Mouse (Mus musculus): Measurements from ENCODE around the gene Nusap1. TPM values are rescaled to one million over a fixed set of nuclear protein-coding genes. Genes with fewer than 3 reads are reported as not detected.
"Not testable (repeated sequence)": the region's sequence is repeated elsewhere in the genome, so short reads cannot be mapped to it uniquely, and the experiment has no call there.

Gene Nusap1
- 100 to 1,000 TPM in 1 of 3 experiments, 10 to 100 TPM in 1, 1 to 10 TPM in 1; 8.5 to 112 (median 10.8) TPM for polyA plus RNA-seq (2017; shearing (Covaris generic))

DNA sequence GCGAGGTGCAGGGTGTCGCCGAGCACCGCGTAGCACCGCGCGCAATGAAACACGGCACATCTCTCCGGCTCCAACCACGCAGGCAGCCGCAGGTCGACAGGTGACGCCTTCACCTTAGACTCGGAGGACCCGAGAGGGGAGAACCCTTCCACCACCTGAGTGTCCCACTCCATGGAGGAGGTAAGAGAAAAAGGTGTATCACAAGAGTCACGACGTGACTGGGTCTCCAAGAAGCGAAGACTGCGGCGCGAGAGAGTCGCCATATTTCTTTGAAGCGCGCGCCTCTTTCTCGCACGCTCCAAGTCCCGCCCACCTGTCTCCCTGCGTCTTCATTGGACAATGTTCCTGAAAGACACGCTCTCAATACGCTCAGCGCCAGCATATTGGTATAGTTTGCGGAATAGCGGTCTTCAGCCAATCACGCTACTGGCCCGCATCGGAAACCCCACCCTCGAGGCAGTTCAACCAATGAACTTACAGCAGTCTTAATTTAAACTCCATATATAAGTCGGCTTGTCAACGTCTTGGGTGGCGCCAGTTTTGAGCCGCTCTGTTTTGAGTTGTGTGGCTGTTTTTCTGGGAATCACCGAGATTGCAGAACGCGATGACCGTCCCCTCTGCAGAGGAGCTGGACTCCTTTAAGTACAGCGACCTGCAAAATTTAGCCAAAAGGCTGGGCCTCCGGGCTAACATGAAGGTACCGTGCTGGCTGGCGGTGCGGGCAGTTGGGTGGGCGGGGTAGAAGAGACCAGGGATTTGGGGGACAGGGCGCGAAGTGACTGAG, at the start of gene Nusap1, which contains the start of gene Oip5:
Gene Nusap1 (plus strand): TSS at position 100 of the 784 bp plus-strand sequence.
Gene Oip5 (minus strand): TSS at position 271 of the 784 bp plus-strand sequence.
- ATAC-seq = peak; percentile 100

GRCm38 (mm10) chr2:119572471-119572870, 45.6 kb upstream of the Nusap1 start:
- ATAC-seq = no peak

DNA sequence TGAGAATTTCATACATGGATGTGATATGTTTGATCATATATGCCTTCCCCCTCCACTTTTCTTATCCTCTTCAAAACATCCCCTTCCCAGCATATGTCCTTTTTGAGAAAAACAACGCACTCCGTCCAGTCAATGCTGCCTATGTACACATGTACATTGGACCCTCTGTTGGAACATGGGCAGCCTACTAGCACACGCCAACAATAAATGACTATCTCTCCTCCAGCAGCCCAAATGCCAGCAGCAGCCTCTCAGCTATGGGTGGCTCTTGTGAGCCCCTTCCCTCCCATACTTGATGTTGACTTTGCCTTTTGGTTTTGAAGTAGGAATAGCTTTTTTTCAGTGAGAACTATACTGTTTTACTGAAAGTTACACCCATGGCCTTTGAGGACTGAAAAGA, 36.5 kb upstream of the Nusap1 start:
- no peak for ATAC-seq

DNA sequence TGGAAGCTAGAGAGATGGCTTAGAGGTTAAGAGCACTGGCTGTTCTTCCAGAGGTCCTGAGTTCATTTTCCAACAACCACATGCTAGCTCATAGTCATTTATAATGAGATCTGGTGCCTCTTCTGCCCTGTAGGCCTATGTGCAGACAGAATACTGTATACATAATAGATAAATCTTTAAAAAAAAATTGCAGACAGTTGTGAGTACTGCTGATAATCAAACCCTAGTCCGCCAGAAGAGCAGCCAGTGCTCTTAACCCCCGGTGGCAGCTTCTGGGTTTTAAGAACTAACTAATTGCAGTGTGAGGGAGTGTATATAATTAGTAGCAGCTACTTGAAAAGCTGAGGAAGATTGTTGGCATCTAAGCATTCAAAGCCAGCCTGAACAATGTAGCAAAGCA, 34.7 kb upstream of the Nusap1 start:
- ATAC-seq = no peak

GRCm38 (mm10) chr2:119584282-119584681, 33.8 kb upstream of the Nusap1 start:
- no peak for ATAC-seq

- ATAC-seq = peak; percentile 71
Measured at GRCm38 (mm10) chr2:119587383-119587782, 30.7 kb upstream of the Nusap1 start.

- ATAC-seq = no peak
Measured at GRCm38 (mm10) chr2:119591247-119591646, 26.9 kb upstream of the Nusap1 start.

DNA sequence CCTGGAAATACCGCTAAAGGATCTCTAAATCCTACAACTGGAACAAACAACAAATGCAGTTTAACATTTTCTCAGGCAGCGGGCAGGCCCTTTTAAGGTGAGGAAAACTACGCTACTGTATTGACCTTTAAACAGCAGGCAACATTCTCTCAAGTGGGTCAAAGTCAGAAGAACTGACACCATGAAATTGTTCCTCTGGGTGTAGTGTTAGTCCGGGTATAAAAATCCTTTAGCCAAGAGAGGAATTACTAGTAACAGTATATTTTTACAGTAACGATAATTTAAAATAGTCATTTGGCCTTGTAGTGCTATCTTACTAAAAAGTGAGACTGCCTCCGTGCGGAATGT, 24.4 kb upstream of the Nusap1 start:
- ATAC-seq = peak; percentile 5

GRCm38 (mm10) chr2:119594113-119594981, 23.8 kb upstream of the Nusap1 start:
- ATAC-seq = peak; percentile 100

DNA sequence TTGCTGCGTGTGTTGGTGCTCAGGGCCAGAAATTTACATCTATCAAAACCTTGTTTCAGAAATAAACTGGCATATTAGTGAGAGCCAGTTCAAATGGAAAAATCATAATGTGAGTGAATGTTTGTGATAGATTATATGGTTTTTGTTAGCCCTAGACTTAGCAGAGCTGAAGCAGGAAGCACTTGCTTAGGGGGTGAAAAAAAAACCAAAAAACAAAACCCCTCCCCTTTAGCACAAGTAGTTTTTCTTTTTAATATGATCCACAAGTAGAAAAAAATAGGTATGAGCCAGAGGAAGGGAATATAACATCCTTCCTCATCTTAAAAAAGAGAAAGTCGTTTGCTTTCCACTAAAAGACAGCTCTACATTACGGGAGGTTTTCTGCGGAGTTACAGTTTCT, 22.8 kb upstream of the Nusap1 start:
- ATAC-seq = no peak

DNA sequence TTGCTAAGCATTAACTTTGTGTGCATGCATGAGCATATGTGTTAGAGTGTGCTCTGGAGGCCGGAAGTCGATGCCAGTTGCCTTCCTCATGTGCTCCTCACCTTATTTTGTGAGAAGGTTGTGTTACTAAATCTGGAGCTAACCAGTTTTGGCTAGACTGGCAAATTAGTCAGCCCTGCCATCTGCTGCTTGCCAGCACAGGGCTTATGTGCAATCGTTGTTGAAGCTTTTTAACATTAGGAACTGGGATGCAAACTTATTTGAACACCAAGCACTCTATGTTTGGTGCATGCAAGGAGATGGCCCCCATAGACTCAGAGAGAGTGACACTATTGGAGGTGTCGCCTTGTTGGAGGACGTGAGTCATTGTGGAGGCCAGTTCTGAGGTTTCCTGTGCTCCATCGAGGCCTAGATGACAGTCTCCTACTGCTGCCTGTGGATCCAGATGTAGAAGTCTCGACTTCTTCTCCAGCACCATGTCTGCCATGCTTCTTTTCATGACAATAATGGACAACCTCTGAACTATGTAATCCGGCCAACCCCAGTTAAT, 21.2 kb upstream of the Nusap1 start:
- no peak for ATAC-seq

GRCm38 (mm10) chr2:119601027-119601426, 17.1 kb upstream of the Nusap1 start:
- no peak for ATAC-seq

GRCm38 (mm10) chr2:119601575-119601974, 16.5 kb upstream of the Nusap1 start:
- ATAC-seq = not testable (repeated sequence)

- no peak for ATAC-seq
Measured at GRCm38 (mm10) chr2:119602488-119602887, 15.6 kb upstream of the Nusap1 start.

DNA sequence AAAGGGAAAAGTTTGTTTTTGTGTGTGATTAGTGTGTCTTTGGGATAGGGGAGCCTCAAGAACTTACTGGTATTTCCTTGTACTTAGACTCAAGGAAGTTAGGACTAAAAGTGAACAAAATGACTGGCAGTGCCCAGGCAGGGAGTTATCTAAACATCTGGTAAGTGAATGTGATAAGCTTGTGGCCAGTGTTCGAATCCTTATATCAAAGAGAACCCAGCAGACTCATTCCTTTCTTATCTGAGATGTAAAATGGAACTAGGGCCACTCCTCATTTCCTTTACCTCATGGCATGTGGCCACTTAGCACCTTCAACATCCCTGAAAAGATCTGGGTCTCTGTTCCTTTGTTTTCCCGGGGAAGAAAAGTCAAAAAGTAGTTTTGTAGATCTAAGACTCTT, 14.2 kb upstream of the Nusap1 start:
- ATAC-seq = no peak

DNA sequence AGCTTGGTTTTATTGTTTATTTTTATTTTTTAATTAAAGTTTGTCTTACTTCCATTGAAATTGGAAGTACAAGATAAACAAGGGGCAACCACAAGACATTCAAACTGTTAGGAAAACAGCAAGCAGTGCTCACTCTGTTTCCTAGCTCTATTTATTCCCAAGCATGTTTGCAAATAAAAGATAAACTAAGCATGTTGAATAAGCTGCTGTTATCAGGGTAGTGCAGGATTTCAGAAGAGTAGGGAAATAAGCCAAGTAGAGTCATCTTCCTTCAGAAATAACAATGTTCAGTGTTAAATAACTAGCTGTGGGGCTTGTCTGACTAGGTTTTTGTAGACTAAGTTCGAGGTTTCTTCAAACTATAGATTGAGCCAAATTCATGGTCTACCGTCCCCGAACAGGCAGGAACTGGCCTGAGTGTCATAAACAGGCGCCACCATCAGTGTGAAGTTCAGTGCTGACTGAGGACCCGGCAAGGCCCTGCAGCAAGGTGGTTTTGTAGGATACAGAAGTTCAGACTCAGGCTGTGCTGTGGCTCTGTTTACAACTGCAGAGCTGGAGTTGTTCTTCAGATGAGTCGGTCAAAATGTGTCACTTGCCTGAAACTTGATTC, 12.6 kb upstream of the Nusap1 start:
- no peak for ATAC-seq

- ATAC-seq = no peak
Measured at GRCm38 (mm10) chr2:119607023-119607422, 11.1 kb upstream of the Nusap1 start.

DNA sequence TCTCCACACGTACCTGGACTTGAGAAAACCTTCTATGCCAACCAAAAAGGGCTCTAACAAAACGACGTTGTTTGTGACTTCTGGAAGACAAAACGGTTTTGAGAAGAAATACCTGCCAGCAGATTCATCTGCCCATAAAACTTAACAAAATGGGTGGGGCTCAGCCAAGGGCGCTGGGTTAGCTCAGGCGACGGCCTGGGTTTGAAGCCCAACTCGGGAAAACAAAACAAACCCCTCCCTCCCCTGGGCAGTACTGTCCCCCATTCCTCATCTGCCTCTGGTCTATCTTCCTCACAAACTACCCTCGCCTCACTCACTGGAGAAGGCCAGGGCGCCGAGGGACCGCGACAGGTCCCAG, 278 bp upstream of the Nusap1 start:
- ATAC-seq = no peak

DNA sequence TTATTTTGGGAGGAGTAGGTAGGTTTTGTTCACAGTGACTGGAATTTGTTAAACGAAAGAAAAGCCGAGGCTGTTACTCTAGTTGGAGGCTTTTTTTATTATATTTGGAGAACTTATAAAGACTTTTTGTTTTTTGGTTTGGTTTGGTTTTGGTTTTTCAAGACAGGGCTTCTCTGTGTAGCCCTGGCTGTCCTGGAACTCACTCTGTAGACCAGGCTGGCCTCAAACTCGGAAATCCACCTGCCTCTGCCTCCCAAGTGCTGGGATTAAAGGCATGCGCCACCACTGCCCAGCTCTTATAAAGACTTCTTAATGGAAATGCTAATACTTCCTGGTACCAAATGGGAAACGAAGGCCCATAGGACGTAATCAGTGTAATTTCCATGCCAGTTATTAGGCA, 904 bp downstream of the Nusap1 start:
- not testable (repeated sequence) for ATAC-seq

DNA sequence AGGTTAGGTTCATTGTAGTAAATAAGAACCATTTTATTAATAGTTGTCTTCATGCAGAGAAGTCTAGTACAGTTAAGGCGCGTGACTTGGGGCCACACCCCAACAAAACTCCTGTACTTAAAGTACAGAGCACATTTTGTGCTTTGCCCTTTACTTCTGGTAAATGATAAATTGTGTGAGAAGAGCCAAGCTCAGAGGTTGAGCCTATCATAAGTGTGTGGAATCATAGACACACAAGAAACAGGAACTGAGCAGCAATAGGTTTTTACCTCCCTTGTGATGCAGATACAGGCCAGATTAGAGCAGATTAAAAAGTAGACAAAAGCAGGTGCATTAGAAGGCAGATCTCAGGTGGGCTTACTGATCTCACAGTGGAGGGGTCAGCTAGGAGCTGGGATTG, 3.2 kb downstream of the Nusap1 start:
- no peak for ATAC-seq

DNA sequence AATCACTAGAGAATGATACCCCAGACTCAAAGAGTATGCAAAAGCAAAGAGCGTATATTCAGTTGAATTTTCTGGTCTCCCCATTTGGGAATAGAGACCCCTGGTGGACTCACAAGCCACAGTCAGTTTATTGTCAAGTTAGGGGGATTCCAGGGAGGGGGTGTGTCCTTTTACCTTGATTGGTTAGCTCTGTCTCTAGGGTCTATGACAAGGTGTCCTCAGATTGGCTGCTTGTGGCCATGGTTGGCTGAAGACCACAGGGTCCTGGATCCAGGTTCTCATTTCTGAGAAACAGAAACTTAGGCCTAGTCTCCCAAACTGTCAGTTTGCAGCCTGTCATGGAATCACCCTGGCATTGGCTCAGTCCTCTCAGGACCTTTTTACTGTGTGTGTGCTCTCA, 18.7 kb downstream of the Nusap1 start:
- no peak for ATAC-seq

DNA sequence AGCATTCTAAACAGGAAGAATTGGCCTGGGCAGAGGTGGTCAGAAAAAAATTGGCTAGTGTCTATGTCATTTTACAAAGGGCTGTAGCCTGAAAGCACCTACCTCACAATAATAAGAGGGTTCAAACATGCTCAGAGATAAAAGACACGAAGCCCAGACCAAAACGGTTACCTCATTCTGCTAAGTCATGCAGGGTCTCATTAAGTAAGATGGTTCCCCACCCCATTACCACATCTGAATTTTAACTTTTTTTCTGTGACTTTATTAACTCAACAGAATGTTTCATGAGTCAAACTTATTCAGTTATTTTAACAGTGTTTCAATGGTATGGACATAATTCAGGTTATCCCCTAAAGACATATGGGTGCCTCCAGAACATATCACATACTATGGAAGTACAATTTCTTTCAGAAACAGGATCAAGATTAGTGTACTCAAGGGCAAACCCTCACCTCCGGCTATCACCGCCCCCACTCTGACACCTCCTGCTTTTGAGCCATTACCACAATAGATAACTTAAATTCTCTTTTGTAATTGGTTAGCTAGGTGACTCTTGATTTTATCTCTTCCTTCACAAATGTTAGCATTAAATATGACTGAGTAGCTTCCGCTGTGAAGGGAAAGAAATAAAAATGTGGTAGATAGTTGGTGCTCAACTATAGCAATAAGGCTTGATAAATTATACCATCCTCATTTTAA, 23.3 kb downstream of the Nusap1 start:
- peak; percentile 77 for ATAC-seq
